Mouse (Mus musculus): ENCODE data around the gene Gtf2h2.
"Not testable (repeated sequence)": the region's sequence is repeated elsewhere in the genome, so short reads cannot be mapped to it uniquely, and the experiment has no call there.

Gene Gtf2h2

DNA sequence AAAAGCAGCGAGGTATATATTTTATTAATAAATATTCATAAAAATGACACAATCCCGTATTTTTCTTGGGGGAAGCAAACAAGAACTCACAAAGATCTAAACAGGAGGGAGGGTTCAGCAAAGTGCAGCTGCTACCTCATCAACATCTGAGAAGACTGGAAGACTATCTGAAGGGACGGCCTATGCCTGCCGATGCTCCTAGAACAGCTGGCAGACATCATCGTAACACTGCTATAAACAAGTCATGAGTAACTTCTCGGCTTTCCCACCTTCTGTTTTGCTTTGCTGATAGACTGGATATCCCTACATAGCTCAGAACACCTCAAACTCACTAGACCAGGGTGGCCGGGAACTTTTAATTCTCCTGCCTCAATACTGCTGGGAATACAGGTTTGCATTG is 8.8 kb downstream of the Gtf2h2 start:
- DNase-seq: no peak

DNA sequence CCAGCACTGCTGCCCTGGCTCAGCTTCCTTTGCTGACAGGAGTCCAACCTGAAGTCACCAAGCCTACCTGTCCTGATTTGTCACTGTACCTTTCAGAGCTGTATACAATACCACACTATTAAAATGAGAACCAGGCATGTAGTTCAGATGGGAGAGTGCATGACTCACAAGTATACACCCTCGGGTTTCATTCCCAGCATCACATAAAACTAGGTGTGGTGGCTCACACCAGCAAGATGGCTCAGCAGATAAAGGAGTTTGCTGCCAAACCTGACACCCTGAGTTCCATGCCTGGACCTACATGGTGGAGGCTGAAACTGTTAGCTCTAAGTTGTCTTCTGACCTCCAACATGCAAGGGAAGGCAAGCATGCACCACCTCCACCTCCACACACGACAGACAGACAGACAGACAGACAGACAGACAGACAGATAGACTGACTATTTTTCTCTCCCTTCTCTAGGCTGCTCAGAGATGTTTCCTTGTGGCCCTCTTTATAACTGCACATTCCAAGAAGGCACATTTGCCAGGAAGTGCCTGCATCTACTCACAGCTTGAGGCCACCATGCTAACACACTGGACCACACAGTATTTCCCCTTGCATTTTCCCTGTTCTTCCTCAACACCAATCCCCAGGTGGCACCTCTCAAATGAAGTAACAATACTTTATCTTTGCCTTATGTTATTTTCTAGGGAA is 28.7 kb downstream of the Gtf2h2 start:
- no peak for DNase-seq

DNA sequence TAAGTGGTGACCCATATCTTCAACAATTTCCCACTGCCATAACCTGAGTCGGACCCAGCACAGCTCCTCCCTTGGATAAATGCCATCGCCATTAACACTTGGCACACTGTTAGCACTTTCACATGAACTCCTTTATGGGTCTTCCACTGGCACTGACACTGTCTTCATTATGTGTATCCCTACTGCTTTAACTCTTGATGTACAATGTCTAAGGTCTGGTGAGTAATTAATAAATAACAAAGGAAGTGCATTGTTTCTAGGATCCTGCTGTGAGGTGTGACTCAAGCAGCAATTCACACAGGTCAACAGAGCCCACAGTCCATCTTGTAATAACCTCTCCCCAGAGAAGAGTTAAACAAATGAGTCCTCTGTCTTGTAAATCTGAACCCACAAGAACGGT is 31.0 kb downstream of the Gtf2h2 start:
- no peak for DNase-seq

DNA sequence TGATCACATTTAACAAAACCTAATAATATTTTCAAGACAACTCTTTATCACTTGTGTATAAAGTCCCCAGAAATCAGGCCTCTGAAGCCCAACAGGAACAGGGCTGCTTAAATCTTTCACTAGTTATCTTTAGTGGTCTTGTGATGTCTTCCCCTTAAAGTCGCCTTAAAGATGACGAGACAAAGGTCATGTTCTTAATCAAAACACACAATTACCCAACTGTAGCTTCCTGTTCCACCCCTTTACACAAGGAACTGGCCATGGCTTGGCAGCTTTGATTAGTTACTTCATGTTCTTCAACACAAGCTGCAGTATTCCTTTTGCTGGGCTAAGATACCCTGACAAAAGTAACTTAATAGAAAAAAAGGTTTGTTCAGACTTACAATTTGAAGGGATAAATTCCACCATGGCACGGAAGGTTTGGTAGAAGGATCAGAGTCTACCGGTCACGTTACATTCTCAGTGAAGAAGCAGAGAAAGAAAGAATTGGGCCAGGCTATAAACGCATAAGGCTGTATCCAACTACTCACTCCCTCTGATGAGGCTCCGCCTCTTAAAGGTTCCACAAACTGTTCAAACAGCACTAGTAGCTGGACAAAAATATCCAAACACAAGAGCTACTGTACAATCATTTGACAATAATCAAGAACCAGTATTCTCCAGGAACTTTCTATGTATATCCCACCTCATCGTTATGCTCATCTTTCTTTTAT is 39.8 kb downstream of the Gtf2h2 start, which contains the start of gene Naip1:
TSS of gene Naip1 (minus strand) at position 455 of the 713 bp plus-strand sequence.
- not testable (repeated sequence) for DNase-seq

DNA sequence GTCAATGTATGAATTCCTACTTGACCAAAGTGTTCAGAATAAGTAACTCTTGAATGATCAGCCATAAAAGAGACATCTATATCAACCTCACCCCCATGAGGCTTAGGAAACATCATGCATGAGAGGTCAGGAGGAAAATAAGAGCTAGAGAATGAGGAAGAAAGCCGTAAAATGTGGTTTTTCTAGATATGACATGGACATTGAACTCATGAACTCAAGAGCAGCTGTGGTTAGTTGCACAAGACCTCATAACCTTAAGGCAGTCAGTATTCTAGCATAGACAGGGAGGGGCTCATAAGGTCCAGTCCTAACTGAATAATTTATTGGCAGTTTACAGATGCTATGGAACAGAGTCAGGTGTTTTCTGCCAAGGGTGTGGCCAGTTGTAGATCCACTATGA is 42.9 kb downstream of the Gtf2h2 start:
- no peak for DNase-seq

DNA sequence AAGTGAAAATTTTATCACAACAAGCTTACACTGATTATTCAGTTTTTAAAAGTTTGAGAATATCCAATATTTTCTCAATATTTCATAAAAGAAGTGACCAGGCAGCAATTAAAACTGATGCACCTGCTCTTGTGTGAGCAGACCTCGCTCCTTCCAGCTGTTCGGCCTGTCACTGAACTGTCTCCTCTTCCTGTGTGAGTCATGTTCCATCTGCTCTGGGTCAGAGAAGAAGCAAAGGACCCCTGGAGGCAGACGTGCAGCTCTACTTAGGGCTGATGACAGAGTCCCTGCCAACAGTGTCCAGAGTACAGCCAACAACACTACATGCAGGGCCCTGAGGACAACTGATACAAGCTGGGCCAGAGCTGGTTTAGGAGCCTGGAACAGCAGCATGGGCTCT is 52.3 kb downstream of the Gtf2h2 start:
- no peak for DNase-seq

DNA sequence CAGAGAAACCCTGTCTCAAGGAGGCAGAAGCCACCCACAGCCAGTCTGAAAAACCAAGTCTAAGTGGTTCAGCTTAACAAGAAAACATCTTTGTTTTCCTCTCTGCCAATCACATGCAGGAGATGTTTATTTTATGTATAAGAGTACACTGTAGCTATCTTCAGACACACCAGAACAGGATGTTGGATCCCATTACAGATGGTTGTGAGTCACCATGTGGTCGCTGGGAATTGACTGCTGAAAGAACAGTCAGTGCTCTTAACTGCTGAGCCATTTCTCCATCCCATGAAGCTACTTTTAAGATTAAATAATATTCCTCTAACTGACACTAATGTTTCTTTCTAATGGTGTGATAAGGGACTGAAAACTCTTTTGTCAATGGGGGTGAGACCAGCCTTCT is 53.7 kb downstream of the Gtf2h2 start:
- no peak for DNase-seq

DNA sequence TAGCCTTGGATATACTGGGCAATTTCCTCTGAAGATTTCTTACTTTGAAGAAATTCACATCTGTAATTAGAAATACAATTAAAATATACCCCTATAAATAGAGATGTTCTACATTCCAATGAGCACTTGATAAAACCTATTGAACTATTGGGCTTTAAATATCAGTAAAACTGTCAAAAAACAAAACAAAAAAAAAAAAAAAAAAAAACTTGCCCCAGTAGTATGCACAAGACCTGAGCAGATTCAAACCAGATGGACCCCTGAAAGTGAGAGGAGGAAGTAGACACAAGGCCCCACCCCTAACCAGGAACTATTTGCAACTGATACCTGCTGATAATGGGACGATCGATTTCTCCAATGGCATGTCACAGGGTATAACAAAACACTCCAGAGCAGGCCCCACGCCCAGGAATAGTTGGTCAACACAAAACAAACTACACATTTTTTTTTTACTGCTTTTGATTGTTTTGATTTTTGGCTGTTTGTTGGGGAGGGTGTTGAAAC is 55.0 kb downstream of the Gtf2h2 start:
- no peak for DNase-seq

DNA sequence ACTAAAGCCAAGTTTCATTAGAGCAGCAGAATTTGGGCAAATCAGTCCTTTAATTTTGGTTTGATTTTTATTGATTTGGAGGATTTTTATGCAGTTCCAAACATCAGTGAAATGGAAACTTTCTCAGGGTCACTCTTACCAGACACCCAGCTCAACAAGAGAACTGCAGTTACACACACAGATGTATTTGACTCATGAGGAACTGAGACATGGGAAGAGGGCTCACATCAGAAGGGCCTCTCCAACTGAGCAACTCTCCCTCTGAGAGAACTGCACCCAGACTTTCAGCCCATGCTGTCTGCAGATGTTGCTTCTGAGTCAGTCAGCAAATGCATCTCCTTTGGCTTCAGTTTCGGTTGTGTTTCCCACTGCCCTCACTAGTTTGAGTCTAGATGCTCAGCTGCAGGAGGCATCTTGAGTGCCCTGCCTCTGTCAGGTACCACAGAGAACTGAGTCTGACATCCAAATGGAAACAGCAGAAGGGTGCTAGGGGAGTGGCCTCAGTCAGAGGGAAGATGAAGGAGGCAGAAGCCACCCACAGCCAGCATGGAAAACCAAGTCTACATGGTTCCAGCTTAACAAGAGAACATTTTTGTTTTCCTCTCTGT is 55.7 kb downstream of the Gtf2h2 start:
- not testable (repeated sequence) for DNase-seq

DNA sequence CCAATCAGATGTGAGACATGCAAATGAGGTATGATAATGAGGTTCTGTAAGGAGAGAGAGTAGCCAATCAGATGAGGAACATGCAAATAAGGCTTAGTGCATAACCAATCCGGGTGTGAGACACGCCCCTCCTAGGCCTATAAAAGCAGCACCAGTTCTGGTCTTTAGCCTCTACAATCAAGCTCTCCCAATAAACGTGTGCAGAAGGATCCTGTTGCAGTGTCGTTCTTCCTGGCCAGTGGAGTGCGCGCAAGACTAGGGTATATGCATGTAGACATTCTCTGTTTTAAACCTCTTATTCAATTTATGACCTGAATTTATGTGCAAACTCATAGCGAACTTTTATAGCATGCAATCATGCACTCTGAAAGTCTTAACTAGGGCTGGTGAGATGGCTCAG is 72.4 kb downstream of the Gtf2h2 start:
- not testable (repeated sequence) for DNase-seq

DNA sequence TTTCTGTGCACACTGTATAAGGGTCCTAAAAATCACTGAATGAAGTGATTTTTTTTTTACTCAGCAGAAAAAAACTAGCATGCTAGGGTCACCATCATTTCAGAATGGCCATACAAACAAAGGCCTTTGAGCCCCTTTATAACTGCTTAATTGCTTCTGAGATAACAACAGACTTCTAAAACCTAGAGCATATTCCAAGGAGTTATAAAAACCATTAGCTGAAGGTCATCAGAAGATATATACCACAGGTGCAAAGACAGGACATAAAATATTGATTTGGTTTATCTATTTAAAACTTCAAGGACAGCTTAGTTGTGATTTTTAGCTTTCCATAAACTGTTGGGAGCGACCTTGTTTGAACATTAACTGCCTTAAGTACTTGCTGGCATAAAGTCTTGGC is 78.0 kb downstream of the Gtf2h2 start:
- no peak for DNase-seq
